ENCODE assay signal across 8 mouse cellular contexts in the genomic region with DNA sequence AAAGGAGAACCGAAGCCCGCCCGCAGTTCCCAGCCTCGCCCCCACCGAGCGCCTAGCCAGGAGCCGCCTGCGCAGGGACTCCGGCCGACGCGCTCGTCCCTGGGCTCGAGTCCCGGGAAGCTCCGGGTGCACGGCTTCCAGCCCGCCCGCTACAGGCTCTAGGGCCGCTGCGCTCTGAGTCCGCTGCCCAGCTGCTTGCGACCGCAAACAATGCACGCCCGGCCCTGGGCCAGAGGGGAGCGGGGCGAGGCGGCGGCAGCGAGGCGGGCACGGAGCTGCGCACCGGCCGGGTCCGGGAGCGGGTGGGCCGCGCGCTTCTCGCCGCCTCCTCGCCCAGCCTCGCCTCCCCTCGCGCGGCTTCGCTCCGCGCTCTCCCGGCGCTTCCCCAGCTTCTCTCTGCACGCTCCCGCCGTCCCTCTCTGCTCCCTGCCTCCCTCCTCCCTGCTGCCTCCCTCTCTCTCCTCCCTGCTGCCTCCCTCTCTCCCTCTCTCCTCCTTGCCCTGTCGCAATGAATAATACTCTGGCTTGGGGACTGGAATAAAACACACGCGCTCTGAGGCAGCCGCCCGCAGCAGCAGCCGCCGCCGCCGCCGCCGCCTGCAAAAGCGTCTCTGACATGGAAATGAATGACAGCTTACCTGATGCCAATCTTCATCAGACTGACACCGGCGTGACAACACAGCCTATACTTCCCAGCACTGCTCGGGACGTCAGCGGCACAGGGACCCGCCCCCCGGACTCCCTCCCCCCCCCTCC. TPM values are rescaled to one million over a fixed set of nuclear protein-coding genes. Genes with fewer than 3 reads are reported as not detected.
DNase-seq lines count a peak whose midpoint lies in the region; ATAC-seq and TF ChIP-seq lines count a peak whose summit lies in the region.

No protein-coding gene starts in this region.

- peak overlapping the region; percentile 89 for H3K4me2 ChIP-seq in hindbrain, embryonic 12.5 days (replicated peaks)
- H3K4me2 ChIP-seq in lung, embryonic 14.5 days = peak overlapping the region; percentile 91

- H3K9me3 ChIP-seq in hindbrain, embryonic 12.5 days (replicated peaks) = no peaks in the 10 kb centered on the region
- H3K9me3 ChIP-seq in lung, embryonic 14.5 days (ENCODE audit: low read depth, low read length) = no peaks in the 10 kb centered on the region

- peak; percentile 82 for DNase-seq in ZHBTc4 (ENCODE audit: low read depth, low spot score)
- DNase-seq in cerebellum, postnatal 14 days = peak; percentile 74 to 75
- peak; percentile 78 to 83 for DNase-seq in frontal cortex, postnatal 36 days (ENCODE audit: low spot score in 2 of 2)
- DNase-seq in layer of hippocampus, adult 9-11 months = peak; percentile 87
- DNase-seq in lung, embryonic 14.5 days = peak; percentile 78
- DNase-seq in ovary, postnatal 10 days (ENCODE audit: low spot score) = peak; percentile 59
- DNase-seq in natural killer cell, adult 2 months (ENCODE audit: low spot score in 2 of 2) = no peak

- peak overlapping the region; percentile 84 for H3K4me3 ChIP-seq in hindbrain, embryonic 12.5 days
- H3K4me3 ChIP-seq in lung, embryonic 14.5 days (ENCODE audit: low read depth, low read length) = peak overlapping the region; percentile 69

- H3K27ac ChIP-seq in hindbrain, embryonic 12.5 days = peak overlapping the region; percentile 99
- H3K27ac ChIP-seq in lung, embryonic 14.5 days (ENCODE audit: low read depth) = peak overlapping the region; percentile 97

- ATAC-seq in hindbrain, embryonic 12.5 days (ENCODE audit: low FRiP score) = peak; percentile 92
- ATAC-seq in lung, embryonic 14.5 days (ENCODE audit: insufficient read depth) = peak; percentile 87

- H3K9ac ChIP-seq in hindbrain, embryonic 12.5 days = peak overlapping the region; percentile 96
- peak overlapping the region; percentile 79 for H3K9ac ChIP-seq in lung, embryonic 14.5 days

- H3K27me3 ChIP-seq in hindbrain, embryonic 12.5 days = no peaks in the 10 kb centered on the region
- H3K27me3 ChIP-seq in lung, embryonic 14.5 days (ENCODE audit: insufficient read depth, low read length) = 0 out of 2 replicates have a peak, but pooled peaks cover 4% of the 10 kb centered on the region

- under 1% methylated on average over 55 of the region's 75 CpGs for WGBS in hindbrain, embryonic 12.5 days
- under 1% methylated on average over 74 of the region's 75 CpGs for WGBS in lung, embryonic 14.5 days

- H3K36me3 ChIP-seq in hindbrain, embryonic 12.5 days = no peaks in the 10 kb centered on the region
- H3K36me3 ChIP-seq in lung, embryonic 14.5 days (ENCODE audit: insufficient read depth) = no peaks in the 10 kb centered on the region

- no peak for TF ChIP-seq CTCF in lung, embryonic 14.5 days (IDR thresholded peaks at IDR 0.05; ENCODE audit: low read depth)

- peaks cover 38% of the 10 kb centered on the region for H3K4me1 ChIP-seq in hindbrain, embryonic 12.5 days
- H3K4me1 ChIP-seq in lung, embryonic 14.5 days (ENCODE audit: insufficient read depth) = 0 out of 2 replicates have a peak, but pooled peaks cover 2% of the 10 kb centered on the region

RNA-seq across cellular contexts. Expression of a gene that starts 0.4 kb away (rescaled TPM):
- polyA plus RNA-seq in hindbrain, embryonic 12.5 days (2016; fragmentation: Nextera tagmentation; extraction: Ambion mirVana) = 29.6 and 38.0 TPM in 2 replicates
- polyA plus RNA-seq in lung, embryonic 14.5 days (2014; fragmentation: Nextera tagmentation; extraction: Ambion mirVana) = 6.7 and 7.1 TPM in 2 replicates

Comparison
In these comparisons a context has a peak if more than half of its experiments do, and no peak if none do; other contexts are left out.
1. DNase-seq: peak in ZHBTc4 (single experiment), cerebellum, postnatal 14 days (2 of 2), frontal cortex, postnatal 36 days (2 of 2), layer of hippocampus, adult 9-11 months (single experiment), lung, embryonic 14.5 days (single experiment) and ovary, postnatal 10 days (single experiment); none in natural killer cell, adult 2 months (0 of 2).